Mouse (Mus musculus) 3134 (cell line): ENCODE measurements around the gene Cyp46a1.

ENCODE experiments used
- DNase-seq: peaks from one replicate; pipeline ENCODE4 v3.0.0-alpha.2; 2011; ENCODE audit warnings: low spot score; ENCODE audit not compliant: insufficient read length; ENCODE audit errors: extremely low read depth

Cyp46a1 gene

DNA sequence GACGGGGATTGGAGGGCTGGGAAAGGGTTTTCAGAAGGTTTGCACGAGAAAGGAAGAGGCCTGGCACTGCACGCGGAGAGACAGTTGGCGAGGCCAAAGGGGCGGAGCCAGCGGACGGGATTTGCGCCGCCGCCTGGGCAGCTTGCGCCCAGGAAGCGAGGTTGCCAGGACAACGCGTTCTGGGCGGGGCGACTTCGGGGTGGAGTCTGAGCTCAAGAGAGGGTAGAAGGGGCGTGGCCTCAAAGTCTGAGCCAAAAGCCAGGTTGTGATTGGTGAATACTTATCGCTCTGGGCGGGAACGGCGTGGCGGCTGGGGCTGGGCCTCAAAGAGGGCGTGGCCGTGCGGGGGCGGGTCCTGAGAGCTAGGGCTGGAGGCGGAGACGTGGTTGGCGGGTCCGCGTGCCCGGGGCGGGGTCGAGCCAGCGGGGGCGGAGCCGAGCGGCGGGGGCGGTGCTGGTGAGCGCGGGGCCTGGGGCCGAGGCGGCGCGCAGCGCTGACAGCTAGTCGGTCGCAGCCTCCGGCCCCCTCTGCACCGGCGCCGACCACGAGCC, at the start of gene Cyp46a1:
TSS of gene Cyp46a1 (plus strand) at position 487 of the 551 bp plus-strand sequence.
- DNase-seq: peak; percentile 98

GRCm38 (mm10) chr12:108284455-108285224, 49.5 kb upstream of the Cyp46a1 start:
- no peak for DNase-seq

GRCm38 (mm10) chr12:108285225-108286011, 48.8 kb upstream of the Cyp46a1 start:
- no peak for DNase-seq

DNA sequence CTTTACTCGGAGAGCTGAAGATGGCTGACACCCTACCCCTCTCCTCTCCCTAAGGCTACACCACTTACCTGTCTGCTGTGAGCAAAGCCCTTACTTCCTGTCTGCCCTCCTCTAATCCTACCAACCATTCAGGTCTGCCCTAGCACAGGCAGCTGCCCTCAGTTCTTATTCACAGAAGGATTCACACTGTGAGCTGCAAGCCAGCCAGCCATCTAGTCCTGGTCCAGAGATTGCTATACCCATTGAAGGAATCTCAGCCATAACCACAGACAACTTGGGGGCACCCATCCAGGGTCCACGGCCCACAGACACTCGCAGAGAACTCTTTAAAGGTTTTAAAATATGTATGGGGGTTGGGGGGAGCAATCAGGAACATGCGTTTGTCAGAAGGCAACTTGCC, 47.8 kb upstream of the Cyp46a1 start:
- no peak for DNase-seq

- no peak for DNase-seq
These were observed 47.2 kb upstream of the Cyp46a1 start for GRCm38 (mm10) chr12:108287011-108287410.

DNA sequence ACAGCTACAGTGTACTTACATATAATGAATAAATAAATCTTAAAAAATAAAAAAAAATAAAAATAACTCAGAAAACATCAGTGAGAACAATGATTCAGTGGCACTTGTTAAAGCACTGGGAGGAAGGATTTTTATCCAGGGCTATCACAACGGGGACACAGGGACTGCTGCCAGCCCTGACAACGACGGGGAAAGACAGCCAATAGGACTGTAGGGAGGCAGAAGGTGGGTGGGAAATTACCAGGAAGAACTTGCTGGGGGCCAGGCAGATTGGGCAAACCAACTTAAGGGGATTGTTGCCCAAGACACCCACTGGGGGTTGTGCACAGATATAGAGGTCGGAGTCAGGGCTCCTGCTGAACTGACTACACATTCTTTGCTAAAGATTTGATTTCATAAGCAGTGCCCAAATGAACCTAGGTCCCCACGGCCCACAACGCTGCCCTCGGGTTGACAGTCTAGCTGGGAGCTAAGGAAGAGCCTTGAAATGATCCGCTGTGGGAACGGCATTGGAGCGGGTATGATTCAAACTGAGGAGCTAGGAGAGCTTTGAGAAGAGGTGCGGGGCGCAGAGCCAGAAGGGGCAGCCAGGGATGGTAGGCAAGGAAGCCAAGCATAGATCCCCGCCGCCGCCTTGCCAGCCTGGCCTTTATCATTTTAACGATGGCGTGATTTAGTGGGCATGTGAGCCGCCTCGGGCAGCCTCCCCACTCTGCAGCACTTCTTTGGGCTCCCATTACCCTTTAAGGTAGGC, 45.9 kb upstream of the Cyp46a1 start:
- no peak for DNase-seq

GRCm38 (mm10) chr12:108292419-108292818, 41.8 kb upstream of the Cyp46a1 start:
- peak; percentile 52 for DNase-seq

GRCm38 (mm10) chr12:108292957-108293356, 41.2 kb upstream of the Cyp46a1 start:
- no peak for DNase-seq

GRCm38 (mm10) chr12:108294620-108295019, 39.6 kb upstream of the Cyp46a1 start:
- peak; percentile 93 for DNase-seq

DNA sequence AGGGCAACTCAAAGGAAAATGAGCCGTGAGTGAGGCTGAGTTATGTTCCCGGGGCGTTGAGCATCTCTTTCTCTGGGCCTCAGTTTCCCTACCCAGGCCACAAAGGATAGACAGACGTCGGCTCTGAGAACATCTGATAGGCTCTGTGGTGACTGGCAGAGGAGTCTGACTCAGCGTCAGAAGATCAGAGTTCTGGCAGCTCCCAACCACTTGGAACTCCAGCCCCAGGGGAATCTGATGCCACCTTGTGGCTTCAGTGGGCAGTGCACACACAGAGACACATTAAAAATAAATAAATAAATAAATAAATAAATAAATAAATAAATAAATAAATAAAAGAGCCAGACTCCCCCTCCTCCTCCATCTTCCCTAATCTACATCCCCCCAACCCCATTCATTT, 37.1 kb upstream of the Cyp46a1 start:
- no peak for DNase-seq

GRCm38 (mm10) chr12:108301006-108301405, 33.2 kb upstream of the Cyp46a1 start:
- DNase-seq: no peak

GRCm38 (mm10) chr12:108303778-108304365, 30.3 kb upstream of the Cyp46a1 start:
- no peak for DNase-seq

- no peak for DNase-seq
These were observed 29.0 kb upstream of the Cyp46a1 start for GRCm38 (mm10) chr12:108305172-108305571.

- DNase-seq: peak; percentile 44
These were observed 28.1 kb upstream of the Cyp46a1 start, which contains the start of gene Hhipl1 for GRCm38 (mm10) chr12:108305812-108306794. Gene Hhipl1 (plus strand): TSS chr12:108306270.

GRCm38 (mm10) chr12:108307553-108307952, 26.6 kb upstream of the Cyp46a1 start:
- DNase-seq: no peak

DNA sequence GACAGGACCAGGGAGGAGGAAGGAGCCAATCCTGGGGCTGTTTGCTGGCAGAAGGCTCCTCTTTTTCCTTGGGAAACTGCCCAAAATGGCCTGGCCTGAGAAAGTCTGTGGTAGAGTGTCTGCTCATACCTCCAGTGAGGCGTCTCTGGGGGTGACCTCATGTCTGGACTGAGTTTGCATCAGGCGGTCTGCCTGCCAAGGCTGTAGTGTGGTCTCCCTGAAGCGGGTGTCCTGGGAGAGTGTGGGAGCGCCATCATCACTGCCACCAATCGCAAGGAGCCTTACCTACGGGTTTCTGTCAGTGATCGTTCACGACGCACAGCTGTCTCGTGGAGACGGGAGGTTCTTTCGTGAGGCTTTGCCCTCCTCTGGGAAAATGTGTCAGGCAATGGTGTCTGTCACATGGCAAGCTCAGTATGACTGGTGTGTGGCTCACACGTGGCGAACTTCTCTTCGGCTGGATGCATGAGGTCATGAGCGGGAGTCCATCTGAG, 25.8 kb upstream of the Cyp46a1 start:
- DNase-seq: peak; percentile 88

- DNase-seq: peak; percentile 77
These were observed 24.9 kb upstream of the Cyp46a1 start for GRCm38 (mm10) chr12:108309116-108309794.

DNA sequence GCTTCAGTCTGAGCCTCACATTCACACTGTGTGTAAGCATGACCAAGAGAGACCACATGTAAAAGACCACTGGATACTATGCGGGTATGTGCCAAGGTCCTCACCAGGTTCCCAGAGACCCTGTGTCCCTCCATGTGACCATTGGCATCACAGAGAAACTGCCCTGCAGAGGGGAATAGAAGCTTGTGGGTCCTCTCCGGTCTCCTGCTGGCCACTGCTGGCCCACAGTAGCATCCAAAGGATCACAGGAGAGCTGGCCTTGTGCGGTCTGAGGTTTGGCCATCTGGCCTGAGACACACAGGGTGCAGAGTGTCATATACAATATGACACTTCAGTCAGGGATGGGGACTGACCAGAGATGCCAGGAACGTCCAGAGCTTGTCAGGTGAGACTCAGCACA, 24.1 kb upstream of the Cyp46a1 start:
- DNase-seq: no peak
